In the genomic region with DNA sequence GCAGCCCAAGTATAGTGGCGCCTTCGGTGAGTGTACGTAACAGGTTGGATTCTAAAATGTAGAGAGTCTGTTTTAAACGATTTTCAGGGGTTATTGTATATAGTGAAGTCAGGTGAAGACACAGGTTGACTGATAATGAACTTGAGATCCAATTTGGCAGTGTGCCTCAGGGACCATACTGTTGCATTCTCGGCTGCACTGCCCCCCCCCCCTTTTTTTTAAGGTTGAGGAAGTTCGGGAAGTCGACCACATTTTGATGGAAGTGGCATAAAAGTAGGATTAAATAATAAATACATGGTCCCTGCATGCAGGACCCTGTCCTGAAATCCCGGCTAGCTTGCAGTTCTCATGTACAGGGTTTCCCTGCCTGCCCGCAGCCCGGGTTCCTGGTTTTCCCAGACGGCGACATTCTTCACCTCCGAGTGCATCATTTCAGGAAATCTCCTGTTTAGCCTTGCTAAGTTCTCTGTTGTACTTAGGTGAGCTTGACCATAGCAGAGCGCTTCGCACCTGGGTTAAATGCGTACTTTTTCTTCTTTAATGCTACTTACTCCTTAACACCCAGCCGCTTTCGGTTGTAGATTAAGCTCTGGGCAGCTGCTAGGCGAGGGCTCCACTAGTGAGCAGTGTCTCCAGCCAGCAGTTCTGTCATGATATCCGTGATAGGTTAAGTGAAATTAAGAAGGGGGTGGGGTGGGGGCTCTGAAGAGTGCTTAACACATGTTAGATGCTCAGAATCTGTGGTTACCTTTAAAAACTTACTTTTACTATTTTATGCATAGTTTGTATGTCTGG, we compare ENCODE assay signal across 8 mouse cellular contexts. TPM values are rescaled to one million over a fixed set of nuclear protein-coding genes. Genes with fewer than 3 reads are reported as not detected.
DNase-seq lines count a peak whose midpoint lies in the region; ATAC-seq and TF ChIP-seq lines count a peak whose summit lies in the region.

No protein-coding gene starts in this region.

- peak overlapping the region; percentile 88 for H3K4me3 ChIP-seq in heart, embryonic 10.5 days
- H3K4me3 ChIP-seq in forebrain, embryonic 13.5 days = peak overlapping the region; percentile 83
- H3K4me3 ChIP-seq in limb, embryonic 14.5 days (replicated peaks; ENCODE audit: low read length) = peak overlapping the region; percentile 85

- peak overlapping the region; percentile 95 for H3K27ac ChIP-seq in heart, embryonic 10.5 days
- H3K27ac ChIP-seq in forebrain, embryonic 13.5 days = no peak overlapping the region; the same call in 1 of the 2 replicates
- peak overlapping the region; percentile 80 for H3K27ac ChIP-seq in limb, embryonic 14.5 days (replicated peaks; ENCODE audit: low read depth, low read length)

- ATAC-seq in forebrain, embryonic 13.5 days = peak; percentile 17
- peak; percentile 23 for ATAC-seq in limb, embryonic 14.5 days (ENCODE audit: low FRiP score, low read depth)

- H3K36me3 ChIP-seq in heart, embryonic 10.5 days = peaks cover 38% of the 10 kb centered on the region
- peaks cover 40% of the 10 kb centered on the region for H3K36me3 ChIP-seq in forebrain, embryonic 13.5 days (ENCODE audit: poor library complexity, severe bottlenecking)
- peaks cover 24% of the 10 kb centered on the region for H3K36me3 ChIP-seq in limb, embryonic 14.5 days (ENCODE audit: control insufficient read depth, insufficient read depth, low read length)

- intact Hi-C loops in heart, postnatal 10 days (cut with DNase I) = no loop called here

- no peak for DNase-seq in heart, embryonic 10.5 days (ENCODE audit: low spot score)
- no peak for DNase-seq in heart, postnatal 10 days
- DNase-seq in ES-CJ7 (ENCODE audit: low read depth, low spot score) = peak; percentile 21
- DNase-seq in limb, embryonic 14.5 days (ENCODE audit: low spot score) = no peak
- DNase-seq in retina, postnatal 1 day = peak; percentile 25
- DNase-seq in urinary bladder, adult 18-20 months (ENCODE audit: low spot score in 2 of 2) = no peak
- DNase-seq in cerebellum, postnatal 25 days = no peak

- no peaks in the 10 kb centered on the region for H3K27me3 ChIP-seq in heart, embryonic 10.5 days (ENCODE audit: insufficient read depth, poor library complexity, severe bottlenecking)
- H3K27me3 ChIP-seq in forebrain, embryonic 13.5 days = no peaks in the 10 kb centered on the region
- no peaks in the 10 kb centered on the region for H3K27me3 ChIP-seq in limb, embryonic 14.5 days (ENCODE audit: control insufficient read depth, insufficient read depth, low read length)

- WGBS in heart, embryonic 10.5 days = under 1% methylated on average over 20 of the region's 20 CpGs
- WGBS in forebrain, embryonic 13.5 days = 2% methylated on average over 20 of the region's 20 CpGs
- 1% methylated on average over 20 of the region's 20 CpGs for WGBS in limb, embryonic 14.5 days

- TF ChIP-seq POLR2A in limb, embryonic 14.5 days (IDR thresholded peaks at IDR 0.05; ENCODE audit: borderline replicate concordance, extremely low read depth, insufficient read depth, insufficient read length) = no peak

- no peaks in the 10 kb centered on the region for H3K9me3 ChIP-seq in heart, embryonic 10.5 days
- H3K9me3 ChIP-seq in forebrain, embryonic 13.5 days (replicated peaks) = no peaks in the 10 kb centered on the region
- H3K9me3 ChIP-seq in limb, embryonic 14.5 days (ENCODE audit: control insufficient read depth, low read length) = no peaks in the 10 kb centered on the region

- H3K4me1 ChIP-seq in heart, embryonic 10.5 days = peaks cover 10% of the 10 kb centered on the region
- peaks cover 18% of the 10 kb centered on the region for H3K4me1 ChIP-seq in forebrain, embryonic 13.5 days
- peaks cover 8% of the 10 kb centered on the region for H3K4me1 ChIP-seq in limb, embryonic 14.5 days (ENCODE audit: control insufficient read depth, insufficient read depth, low read length)

- H3K9ac ChIP-seq in forebrain, embryonic 13.5 days = peak overlapping the region; percentile 81
- peak overlapping the region; percentile 60 for H3K9ac ChIP-seq in limb, embryonic 14.5 days (ENCODE audit: low read depth, low read length, severe bottlenecking)

- peak overlapping the region; percentile 60 for H3K4me2 ChIP-seq in forebrain, embryonic 13.5 days
- peak overlapping the region; percentile 50 for H3K4me2 ChIP-seq in limb, embryonic 14.5 days (replicated peaks; ENCODE audit: low read depth, low read length, severe bottlenecking)

RNA-seq across cellular contexts. Expression of a gene that starts 0.7 kb away (rescaled TPM):
- 22.0 and 24.1 TPM in 2 replicates for polyA plus RNA-seq in heart, embryonic 10.5 days (2016; fragmentation: Nextera tagmentation; extraction: Ambion mirVana)
- total RNA-seq in heart, postnatal 10 days (2021) = 1 to 10 TPM; 2.9 to 4.3 TPM
- 16.2 and 17.3 TPM in 2 replicates for polyA plus RNA-seq in forebrain, embryonic 13.5 days (2015; fragmentation: Nextera tagmentation; extraction: Ambion mirVana)
- polyA plus RNA-seq in limb, embryonic 14.5 days (2012; rRNA removed) = 27.8 and 30.3 TPM in 2 replicates
- polyA plus RNA-seq in limb, embryonic 14.5 days (2014; fragmentation: Nextera tagmentation; extraction: Ambion mirVana) = 13.1 and 15.3 TPM in 2 replicates

RNA-seq across cellular contexts. Expression of a gene that starts 12.7 kb away (rescaled TPM):
- polyA plus RNA-seq in heart, embryonic 10.5 days (2016; fragmentation: Nextera tagmentation; extraction: Ambion mirVana) = 32.6 and 36.6 TPM in 2 replicates
- 10 to 100 TPM; 22.6 to 25.8 TPM for total RNA-seq in heart, postnatal 10 days (2021)
- 36.8 and 37.4 TPM in 2 replicates for polyA plus RNA-seq in forebrain, embryonic 13.5 days (2015; fragmentation: Nextera tagmentation; extraction: Ambion mirVana)
- polyA plus RNA-seq in limb, embryonic 14.5 days (2012; rRNA removed) = 53.3 and 55.8 TPM in 2 replicates
- 39.4 and 41.7 TPM in 2 replicates for polyA plus RNA-seq in limb, embryonic 14.5 days (2014; fragmentation: Nextera tagmentation; extraction: Ambion mirVana)

RNA-seq across cellular contexts. Expression of a gene that starts 22.7 kb away (rescaled TPM):
- 463 and 533 TPM in 2 replicates for polyA plus RNA-seq in heart, embryonic 10.5 days (2016; fragmentation: Nextera tagmentation; extraction: Ambion mirVana)
- 1,000 to 10,000 TPM in 1 of 2 experiments, 100 to 1,000 TPM in 1; 990 to 1,025 TPM for total RNA-seq in heart, postnatal 10 days (2021)
- polyA plus RNA-seq in forebrain, embryonic 13.5 days (2015; fragmentation: Nextera tagmentation; extraction: Ambion mirVana) = 354 and 358 TPM in 2 replicates
- polyA plus RNA-seq in limb, embryonic 14.5 days (2012; rRNA removed) = 73.1 and 115 TPM in 2 replicates
- polyA plus RNA-seq in limb, embryonic 14.5 days (2014; fragmentation: Nextera tagmentation; extraction: Ambion mirVana) = 315 and 316 TPM in 2 replicates

RNA-seq across cellular contexts. Expression of a gene that starts 47.1 kb away (rescaled TPM):
- polyA plus RNA-seq in heart, embryonic 10.5 days (2016; fragmentation: Nextera tagmentation; extraction: Ambion mirVana) = 11.3 and 15.0 TPM in 2 replicates
- total RNA-seq in heart, postnatal 10 days (2021) = 10 to 100 TPM; 16.6 to 18.6 TPM
- polyA plus RNA-seq in forebrain, embryonic 13.5 days (2015; fragmentation: Nextera tagmentation; extraction: Ambion mirVana) = 77.4 and 80.8 TPM in 2 replicates
- polyA plus RNA-seq in limb, embryonic 14.5 days (2012; rRNA removed) = 7.9 and 10.9 TPM in 2 replicates
- 22.5 and 27.5 TPM in 2 replicates for polyA plus RNA-seq in limb, embryonic 14.5 days (2014; fragmentation: Nextera tagmentation; extraction: Ambion mirVana)

Comparison
In these comparisons a context has a peak if more than half of its experiments do, and no peak if none do; other contexts are left out.
1. DNase-seq: peak in ES-CJ7 (single experiment) and retina, postnatal 1 day (single experiment); none in heart, embryonic 10.5 days (single experiment), heart, postnatal 10 days (0 of 2), limb, embryonic 14.5 days (single experiment), urinary bladder, adult 18-20 months (0 of 2) and cerebellum, postnatal 25 days (0 of 2).
2. Peak in every context shown above with its lines, with median percentiles within 50 percentile points of each other: H3K4me3 ChIP-seq.